Mouse (Mus musculus): ENCODE measurements around the gene Pdhb. TPM values are rescaled to one million over a fixed set of nuclear protein-coding genes. Genes with fewer than 3 reads are reported as not detected.
"Not testable (repeated sequence)": the region's sequence is repeated elsewhere in the genome, so short reads cannot be mapped to it uniquely, and the experiment has no call there.

The Pdhb gene
- polyA plus RNA-seq, 1 experiment from 2014 or later, result 225 TPM

DNA sequence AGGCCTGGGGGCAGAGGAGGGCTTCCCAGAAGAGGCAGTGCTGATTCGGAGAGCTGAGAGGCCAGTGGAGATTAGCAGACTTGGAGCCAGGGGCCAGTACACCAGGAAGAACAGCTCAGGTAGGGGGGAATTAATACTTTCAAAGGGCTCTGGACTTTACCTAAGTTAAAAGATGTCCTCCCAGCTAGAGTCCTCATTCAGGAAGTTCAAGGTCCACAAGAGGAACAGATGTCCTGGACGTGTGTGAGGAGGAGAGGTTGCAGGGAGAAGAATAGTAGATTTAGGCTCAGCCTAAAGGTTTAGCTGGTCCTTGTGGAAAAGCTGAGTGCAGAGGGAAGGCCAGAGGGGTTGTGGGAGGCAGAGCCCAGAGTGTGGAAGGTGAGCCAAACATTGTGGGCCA lies 38.6 kb downstream of the Pdhb start:
- H3K4me2 ChIP-seq (ENCODE audit: low read depth), result no peak overlapping the region
- H3K4me1 ChIP-seq (ENCODE audit: control insufficient read depth, insufficient read depth, low read length), result no peaks in the 10 kb centered on the region
- WGBS, result 81% methylated on average over 2 of the region's 2 CpGs
- no peaks in the 10 kb centered on the region for H3K36me3 ChIP-seq (ENCODE audit: control insufficient read depth, insufficient read depth, low read length)
- H3K27ac ChIP-seq (ENCODE audit: low read depth, low read length), result no peak overlapping the region
- DNase-seq (ENCODE audit: low spot score) (no peak), ATAC-seq (ENCODE audit: insufficient read depth, low FRiP score, low TSS enrichment) (no peak)
- no peak overlapping the region for H3K9ac ChIP-seq (ENCODE audit: low read length)
- no peaks in the 10 kb centered on the region for H3K9me3 ChIP-seq (ENCODE audit: control insufficient read depth, low read length)
- no peaks in the 10 kb centered on the region for H3K27me3 ChIP-seq (ENCODE audit: control insufficient read depth, insufficient read depth, low read length)
- no peak overlapping the region for H3K4me3 ChIP-seq (ENCODE audit: low read depth, low read length)

DNA sequence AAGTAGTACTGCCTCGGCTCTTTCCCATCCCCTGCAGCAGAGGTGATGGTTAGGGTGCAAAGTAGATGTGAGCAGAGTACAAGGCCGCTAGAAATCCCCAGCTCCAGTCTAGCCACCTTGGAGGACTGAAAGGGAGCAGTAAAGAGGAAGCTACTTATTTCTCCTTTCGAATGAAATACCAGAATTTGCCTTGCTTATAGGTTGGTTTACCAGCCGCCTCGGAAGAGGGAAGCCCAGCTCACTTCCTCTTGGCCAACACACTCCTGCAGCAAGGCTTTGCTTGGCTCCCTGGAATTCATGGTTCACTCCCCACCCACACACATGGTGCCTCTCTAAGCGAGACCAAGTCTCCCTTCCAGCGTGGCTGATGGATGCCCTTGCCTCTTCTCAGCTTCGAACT lies 40.0 kb downstream of the Pdhb start:
- Histone ChIP-seq H3K4me1 (ENCODE audit: control insufficient read depth, insufficient read depth, low read length) (no peaks in the 10 kb centered on the region), H3K4me2 (ENCODE audit: low read depth) (no peak overlapping the region), H3K9me3 (ENCODE audit: control insufficient read depth, low read length) (no peaks in the 10 kb centered on the region), H3K27me3 (ENCODE audit: control insufficient read depth, insufficient read depth, low read length) (no peaks in the 10 kb centered on the region), H3K27ac (ENCODE audit: low read depth, low read length) (no peak overlapping the region), H3K4me3 (ENCODE audit: low read depth, low read length) (no peak overlapping the region), H3K9ac (ENCODE audit: low read length) (no peak overlapping the region), H3K36me3 (ENCODE audit: control insufficient read depth, insufficient read depth, low read length) (no peaks in the 10 kb centered on the region)
- ATAC-seq (ENCODE audit: insufficient read depth, low FRiP score, low TSS enrichment) (no peak), DNase-seq (ENCODE audit: low spot score) (no peak)
- WGBS, result 85% methylated on average over 8 of the region's 8 CpGs

DNA sequence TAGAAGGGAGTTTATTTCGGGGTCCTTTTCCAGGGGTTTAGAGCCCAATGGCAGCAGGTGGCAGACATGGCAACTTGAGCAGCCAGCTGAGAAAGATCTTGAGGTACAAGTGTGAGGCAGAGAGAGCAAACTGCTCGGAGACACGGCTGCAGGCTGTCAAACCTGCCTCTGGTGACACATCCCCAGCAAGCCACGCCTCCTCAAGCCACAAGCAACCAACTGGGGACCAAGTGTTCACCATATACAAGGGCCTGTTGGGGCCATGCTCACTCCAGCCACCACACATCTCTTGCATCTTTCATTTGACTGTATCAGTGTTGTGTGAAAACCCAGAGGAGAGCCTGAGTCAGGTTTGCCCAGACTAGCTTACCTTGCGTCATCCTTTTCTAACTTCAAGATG lies 44.9 kb downstream of the Pdhb start:
- ATAC-seq (ENCODE audit: insufficient read depth, low FRiP score, low TSS enrichment), result no peak
- Histone ChIP-seq H3K9ac (ENCODE audit: low read length) (no peak overlapping the region), H3K27ac (ENCODE audit: low read depth, low read length) (no peak overlapping the region), H3K9me3 (ENCODE audit: control insufficient read depth, low read length) (no peaks in the 10 kb centered on the region), H3K36me3 (ENCODE audit: control insufficient read depth, insufficient read depth, low read length) (no peaks in the 10 kb centered on the region), H3K4me3 (ENCODE audit: low read depth, low read length) (no peak overlapping the region), H3K4me2 (ENCODE audit: low read depth) (no peak overlapping the region), H3K4me1 (ENCODE audit: control insufficient read depth, insufficient read depth, low read length) (no peaks in the 10 kb centered on the region), H3K27me3 (ENCODE audit: control insufficient read depth, insufficient read depth, low read length) (no peaks in the 10 kb centered on the region)
- 79% methylated on average over 5 of the region's 5 CpGs for WGBS
- no peak for DNase-seq (ENCODE audit: low spot score)

DNA sequence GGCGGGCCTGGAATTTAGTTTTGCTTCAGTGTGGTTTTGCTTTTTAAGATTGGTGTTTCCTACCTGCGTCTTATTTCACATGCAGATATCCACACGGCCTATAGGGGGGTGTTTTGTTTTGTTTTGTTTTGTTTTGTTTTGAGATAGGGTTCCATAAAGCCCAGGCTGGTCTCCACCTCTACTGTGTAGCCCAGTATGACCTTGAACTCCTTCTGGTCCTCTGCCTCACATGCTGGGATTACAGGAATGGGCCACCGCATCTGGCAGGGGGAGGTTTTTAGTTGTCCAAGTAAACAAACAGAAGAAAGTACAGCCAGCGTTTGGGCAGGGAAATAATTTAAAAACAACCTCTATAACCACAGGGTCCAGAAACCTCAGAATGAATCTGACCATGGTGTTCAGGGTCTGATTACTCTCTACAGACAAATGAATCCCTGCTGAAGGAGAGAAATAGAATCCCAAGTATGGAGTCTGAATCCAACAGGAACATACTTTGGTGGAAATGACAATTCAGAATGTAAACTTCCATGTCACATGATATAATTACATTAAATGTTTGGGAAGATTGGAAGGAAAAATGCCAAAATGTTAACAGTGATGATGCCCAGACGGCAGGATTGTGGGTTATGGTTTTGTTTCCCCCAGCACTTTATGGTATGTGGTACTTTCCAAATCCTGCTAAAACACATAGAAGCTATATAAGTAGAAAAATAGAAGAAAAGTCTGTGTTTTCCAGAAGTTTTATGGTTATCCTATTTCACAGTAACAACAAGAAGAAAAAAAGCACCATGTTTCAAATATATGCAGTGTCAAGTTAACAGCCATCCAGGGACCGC lies 48.6 kb downstream of the Pdhb start:
- no peaks in the 10 kb centered on the region for H3K9me3 ChIP-seq (ENCODE audit: control insufficient read depth, low read length)
- ATAC-seq (ENCODE audit: insufficient read depth, low FRiP score, low TSS enrichment) (no peak), DNase-seq (ENCODE audit: low spot score) (no peak)
- no peaks in the 10 kb centered on the region for H3K4me1 ChIP-seq (ENCODE audit: control insufficient read depth, insufficient read depth, low read length)
- no peaks in the 10 kb centered on the region for H3K36me3 ChIP-seq (ENCODE audit: control insufficient read depth, insufficient read depth, low read length)
- H3K27me3 ChIP-seq (ENCODE audit: control insufficient read depth, insufficient read depth, low read length), result no peaks in the 10 kb centered on the region
- H3K9ac ChIP-seq (ENCODE audit: low read length), result no peak overlapping the region
- no peak overlapping the region for H3K4me3 ChIP-seq (ENCODE audit: low read depth, low read length)
- H3K4me2 ChIP-seq (ENCODE audit: low read depth), result no peak overlapping the region
- H3K27ac ChIP-seq (ENCODE audit: low read depth, low read length), result no peak overlapping the region
- 85% methylated on average over 7 of the region's 7 CpGs for WGBS

DNA sequence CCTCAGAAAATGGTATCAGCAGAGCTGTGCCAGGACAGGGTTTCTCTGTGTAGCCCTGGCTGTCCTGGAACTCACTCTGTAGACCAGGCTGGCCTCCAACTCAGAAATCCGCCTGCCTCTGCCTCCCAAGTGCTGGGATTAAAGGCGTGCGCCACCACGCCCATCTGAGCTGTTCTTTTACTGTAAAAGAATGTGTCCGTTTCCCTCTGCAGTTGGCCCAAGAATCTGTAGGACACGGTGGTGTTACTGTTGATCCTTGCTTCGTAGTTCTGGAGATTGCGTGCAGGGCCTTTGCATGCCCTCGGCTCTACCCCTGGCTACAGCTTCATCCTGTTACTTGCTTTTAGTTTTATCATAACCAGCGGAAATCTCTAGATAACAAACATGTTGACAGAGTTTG lies 49.2 kb downstream of the Pdhb start:
- not testable (repeated sequence) for H3K36me3 ChIP-seq (ENCODE audit: control insufficient read depth, insufficient read depth, low read length); DNase-seq (ENCODE audit: low spot score); ATAC-seq (ENCODE audit: insufficient read depth, low FRiP score, low TSS enrichment); H3K27ac ChIP-seq (ENCODE audit: low read depth, low read length); H3K27me3 ChIP-seq (ENCODE audit: control insufficient read depth, insufficient read depth, low read length); H3K4me1 ChIP-seq (ENCODE audit: control insufficient read depth, insufficient read depth, low read length); H3K4me3 ChIP-seq (ENCODE audit: low read depth, low read length); H3K9ac ChIP-seq (ENCODE audit: low read length); H3K4me2 ChIP-seq (ENCODE audit: low read depth); H3K9me3 ChIP-seq (ENCODE audit: control insufficient read depth, low read length)
- WGBS, result 95% methylated on average over 10 of the region's 10 CpGs

DNA sequence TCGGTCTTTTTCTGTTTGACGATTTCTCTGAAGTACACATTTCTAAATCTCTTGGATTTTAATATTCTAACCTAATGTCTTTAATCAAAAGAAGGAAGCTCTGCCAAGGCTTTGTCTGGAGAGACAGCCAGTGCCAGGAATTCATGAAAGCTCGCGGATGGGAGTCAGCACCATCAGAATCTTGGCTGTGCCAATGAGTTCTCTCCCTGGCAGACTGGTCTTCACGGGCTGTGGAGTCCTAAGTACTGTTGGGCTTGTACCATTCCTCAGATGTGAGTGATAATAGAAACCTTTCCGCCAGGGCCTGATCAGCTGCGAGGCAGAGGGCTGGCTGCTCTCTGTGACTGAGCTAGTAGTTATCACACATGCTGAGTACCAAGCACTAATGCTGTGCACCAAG lies 49.7 kb downstream of the Pdhb start:
- H3K36me3 ChIP-seq (ENCODE audit: control insufficient read depth, insufficient read depth, low read length), result no peaks in the 10 kb centered on the region
- H3K4me1 ChIP-seq (ENCODE audit: control insufficient read depth, insufficient read depth, low read length), result no peaks in the 10 kb centered on the region
- no peak for DNase-seq (ENCODE audit: low spot score)
- no peak overlapping the region for H3K9ac ChIP-seq (ENCODE audit: low read length)
- H3K4me3 ChIP-seq (ENCODE audit: low read depth, low read length), result no peak overlapping the region
- no peak overlapping the region for H3K27ac ChIP-seq (ENCODE audit: low read depth, low read length)
- WGBS, result 91% methylated on average over 7 of the region's 7 CpGs
- ATAC-seq (ENCODE audit: insufficient read depth, low FRiP score, low TSS enrichment), result no peak
- no peaks in the 10 kb centered on the region for H3K9me3 ChIP-seq (ENCODE audit: control insufficient read depth, low read length)
- no peak overlapping the region for H3K4me2 ChIP-seq (ENCODE audit: low read depth)
- H3K27me3 ChIP-seq (ENCODE audit: control insufficient read depth, insufficient read depth, low read length), result no peaks in the 10 kb centered on the region

DNA sequence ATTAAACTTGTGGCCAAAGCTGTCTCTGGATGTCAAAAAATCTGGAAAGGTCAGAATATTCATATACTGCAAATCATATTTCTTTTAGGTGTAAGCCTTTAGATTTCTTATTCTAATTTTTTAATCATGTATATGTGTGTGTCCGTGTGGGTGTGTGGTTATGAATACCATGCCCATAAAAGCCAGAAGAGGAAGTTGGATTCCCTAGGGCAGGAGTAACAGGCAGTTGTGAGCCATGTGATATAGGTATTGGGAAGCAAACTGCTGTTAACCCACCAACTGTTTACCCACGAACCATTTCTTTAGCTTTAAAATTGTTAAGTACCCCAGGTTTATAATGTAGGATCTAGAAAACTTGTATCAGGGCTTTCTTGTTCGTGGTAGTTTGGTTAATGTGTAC lies 52.9 kb downstream of the Pdhb start:
- H3K4me2 ChIP-seq (ENCODE audit: low read depth), result no peak overlapping the region
- H3K27ac ChIP-seq (ENCODE audit: low read depth, low read length), result no peak overlapping the region
- DNase-seq (ENCODE audit: low spot score) (no peak), ATAC-seq (ENCODE audit: insufficient read depth, low FRiP score, low TSS enrichment) (no peak)
- no peak overlapping the region for H3K4me3 ChIP-seq (ENCODE audit: low read depth, low read length)
- H3K27me3 ChIP-seq (ENCODE audit: control insufficient read depth, insufficient read depth, low read length), result no peaks in the 10 kb centered on the region
- no peaks in the 10 kb centered on the region for H3K4me1 ChIP-seq (ENCODE audit: control insufficient read depth, insufficient read depth, low read length)
- no peaks in the 10 kb centered on the region for H3K9me3 ChIP-seq (ENCODE audit: control insufficient read depth, low read length)
- H3K36me3 ChIP-seq (ENCODE audit: control insufficient read depth, insufficient read depth, low read length), result no peaks in the 10 kb centered on the region
- WGBS, result 84% methylated on average over 3 of the region's 3 CpGs
- no peak overlapping the region for H3K9ac ChIP-seq (ENCODE audit: low read length)

DNA sequence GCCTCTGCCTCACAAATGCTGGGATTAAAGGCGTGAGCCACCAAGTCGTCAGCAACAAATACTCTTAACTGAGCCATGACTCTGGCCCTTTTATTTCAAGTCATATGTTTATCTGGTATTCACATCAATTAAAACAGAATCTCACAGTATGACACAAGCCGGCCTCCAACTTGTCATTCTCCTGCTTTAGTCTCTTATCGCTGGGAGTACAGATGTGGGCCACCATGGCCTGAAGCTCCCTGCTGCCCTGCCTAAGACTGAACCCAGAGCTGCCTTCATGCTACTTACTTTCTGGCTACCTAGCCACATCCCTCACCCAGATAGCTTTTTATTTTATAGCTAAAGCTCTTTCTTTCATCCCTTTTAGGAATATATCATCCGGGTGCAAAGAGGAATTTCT lies 53.4 kb downstream of the Pdhb start:
- H3K36me3 ChIP-seq (ENCODE audit: control insufficient read depth, insufficient read depth, low read length), result no peaks in the 10 kb centered on the region
- no peak overlapping the region for H3K27ac ChIP-seq (ENCODE audit: low read depth, low read length)
- H3K4me1 ChIP-seq (ENCODE audit: control insufficient read depth, insufficient read depth, low read length), result no peaks in the 10 kb centered on the region
- no peak for ATAC-seq (ENCODE audit: insufficient read depth, low FRiP score, low TSS enrichment)
- H3K9ac ChIP-seq (ENCODE audit: low read length), result no peak overlapping the region
- H3K4me2 ChIP-seq (ENCODE audit: low read depth), result no peak overlapping the region
- H3K27me3 ChIP-seq (ENCODE audit: control insufficient read depth, insufficient read depth, low read length), result no peaks in the 10 kb centered on the region
- no peak for DNase-seq (ENCODE audit: low spot score)
- no peaks in the 10 kb centered on the region for H3K9me3 ChIP-seq (ENCODE audit: control insufficient read depth, low read length)
- no peak overlapping the region for H3K4me3 ChIP-seq (ENCODE audit: low read depth, low read length)
- WGBS, result 88% methylated on average over 5 of the region's 5 CpGs

DNA sequence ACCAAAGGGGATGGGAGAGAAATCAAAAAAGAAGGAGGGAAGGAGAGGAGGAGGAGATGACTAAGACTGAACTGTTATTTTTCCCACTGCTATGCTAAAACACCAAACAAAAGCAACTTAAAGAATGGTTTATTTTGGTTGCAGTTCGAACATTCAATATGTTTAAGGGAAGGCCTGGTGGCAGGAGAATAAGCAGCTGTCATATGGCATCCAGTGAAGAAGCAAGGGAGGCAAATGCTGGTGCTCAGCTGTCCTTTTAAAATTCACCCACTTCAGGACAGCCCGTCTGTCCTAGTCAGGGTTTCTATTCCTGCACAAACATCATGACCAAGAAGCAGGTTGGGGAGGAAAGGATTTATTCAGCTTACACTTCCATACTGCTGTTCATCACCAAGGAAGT lies 55.5 kb downstream of the Pdhb start:
- H3K36me3 ChIP-seq (ENCODE audit: control insufficient read depth, insufficient read depth, low read length), result no peaks in the 10 kb centered on the region
- DNase-seq (ENCODE audit: low spot score), result no peak
- no peak for ATAC-seq (ENCODE audit: insufficient read depth, low FRiP score, low TSS enrichment)
- no peak overlapping the region for H3K9ac ChIP-seq (ENCODE audit: low read length)
- H3K4me2 ChIP-seq (ENCODE audit: low read depth), result no peak overlapping the region
- H3K9me3 ChIP-seq (ENCODE audit: control insufficient read depth, low read length), result no peaks in the 10 kb centered on the region
- H3K4me3 ChIP-seq (ENCODE audit: low read depth, low read length), result no peak overlapping the region
- no peaks in the 10 kb centered on the region for H3K27me3 ChIP-seq (ENCODE audit: control insufficient read depth, insufficient read depth, low read length)
- H3K4me1 ChIP-seq (ENCODE audit: control insufficient read depth, insufficient read depth, low read length), result no peaks in the 10 kb centered on the region
- WGBS, result 79% methylated on average over 2 of the region's 2 CpGs
- H3K27ac ChIP-seq (ENCODE audit: low read depth, low read length), result no peak overlapping the region
